Mouse (Mus musculus) kidney, embryonic 15.5 days (tissue): ENCODE measurements at regions not wholly inside any gene's neighbourhood (a gene's known extent, or its start where the extent isn't known, plus 50 kb on each side); places are given as distances from the start of the nearest gene placed in this dataset.

ENCODE experiments used
- ATAC-seq: fragments of 200-750 bp; cut with Nextera tagmentation; replicated peaks from 2 replicates; pipeline ENCODE4 v1.8.0; 2017; ENCODE audit warnings: moderate TSS enrichment; ENCODE audit not compliant: low FRiP score
- H3K27ac ChIP-seq: fragments of 300-500 bp; sonication (generic); 2 replicates; pipeline ENCODE4 v1.5.1; 2015; ENCODE audit warnings: mild to moderate bottlenecking, inconsistent platforms
- H3K27me3 ChIP-seq: fragments of 300-500 bp; sonication (generic); 2 replicates; pipeline ENCODE4 v1.6.1; 2015; ENCODE audit warnings: inconsistent platforms
- H3K36me3 ChIP-seq: fragments of 300-500 bp; sonication (generic); 2 replicates; pipeline ENCODE4 v1.6.1; 2015; ENCODE audit warnings: inconsistent platforms
- H3K4me1 ChIP-seq: fragments of 300-500 bp; sonication (generic); 2 replicates; pipeline ENCODE4 v1.6.1; 2015; ENCODE audit warnings: inconsistent platforms
- H3K4me2 ChIP-seq: fragments of 300-500 bp; sonication (generic); 2 replicates; pipeline ENCODE4 v1.6.1; 2015; ENCODE audit warnings: moderate library complexity, mild to moderate bottlenecking, inconsistent platforms
- H3K4me3 ChIP-seq: fragments of 300-500 bp; sonication (generic); replicated peaks from 2 replicates; pipeline ENCODE4 v1.5.1; 2015; ENCODE audit warnings: mild to moderate bottlenecking, inconsistent platforms
- H3K9ac ChIP-seq: fragments of 300-500 bp; sonication (generic); 2 replicates; pipeline ENCODE4 v1.6.1; 2015; ENCODE audit warnings: mild to moderate bottlenecking, inconsistent platforms
- H3K9me3 ChIP-seq: fragments of 300-500 bp; sonication (generic); replicated peaks from 2 replicates; pipeline ENCODE4 v1.6.1; 2016; ENCODE audit warnings: inconsistent platforms
- WGBS: fragments of 180-500 bp; shearing (Covaris S2); methylation state at CpG from one replicate; pipeline ENCODE4 v1.1.7; 2015; ENCODE audit warnings: mixed read lengths; 5-methylcytosine and 5-hydroxymethylcytosine counted together

DNA sequence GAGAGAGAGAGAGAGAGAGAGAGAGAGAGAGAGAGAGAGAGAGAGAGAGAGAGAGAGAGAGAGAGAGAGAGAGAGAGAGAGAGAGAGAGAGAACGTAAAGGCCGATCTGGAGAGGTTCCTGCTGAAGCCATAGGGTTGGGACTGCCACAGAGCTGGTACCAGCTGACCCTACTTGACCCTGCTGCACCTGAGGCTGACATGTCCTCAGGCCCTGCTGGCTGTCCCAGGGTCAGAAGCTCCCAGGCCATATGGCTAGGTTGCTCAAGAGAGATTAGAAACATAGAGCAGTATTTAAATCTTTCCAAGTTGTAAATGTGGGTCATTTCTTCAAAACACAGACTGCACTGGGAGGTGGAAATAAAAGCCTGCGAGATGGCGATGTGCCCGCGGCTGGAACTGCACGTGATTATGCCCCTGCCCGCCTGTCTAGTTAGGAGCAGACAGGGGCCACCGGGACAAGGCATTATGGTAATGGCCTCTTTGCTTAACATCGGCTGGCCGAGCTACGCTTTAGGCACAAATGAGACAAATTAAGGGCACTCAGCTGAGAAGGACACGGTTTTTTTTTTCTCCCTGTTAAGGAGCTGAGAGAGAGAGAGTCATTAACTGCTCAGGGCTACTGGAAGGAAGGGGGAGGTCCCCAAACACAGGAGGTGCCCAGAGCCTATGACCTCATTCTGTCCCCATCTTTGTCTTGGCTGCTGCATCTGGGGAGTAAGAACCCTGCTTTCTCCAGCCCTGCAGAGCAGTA is 115.9 kb upstream of the 1700021F07Rik start:
- Histone ChIP-seq H3K4me1 (peaks cover 26% of the 10 kb centered on the region), H3K27ac (no peak overlapping the region; the same call in 1 of the 2 replicates), H3K9ac (no peak overlapping the region), H3K4me3 (no peak overlapping the region), H3K27me3 (peaks cover 21% of the 10 kb centered on the region), H3K9me3 (0 out of 2 replicates have a peak, but pooled peaks cover 3% of the 10 kb centered on the region), H3K36me3 (no peaks in the 10 kb centered on the region), H3K4me2 (peak overlapping the region; percentile 21; the same call in 1 of the 2 replicates)
- WGBS: 27% methylated on average over 13 of the region's 13 CpGs
- ATAC-seq: peak; percentile 65

DNA sequence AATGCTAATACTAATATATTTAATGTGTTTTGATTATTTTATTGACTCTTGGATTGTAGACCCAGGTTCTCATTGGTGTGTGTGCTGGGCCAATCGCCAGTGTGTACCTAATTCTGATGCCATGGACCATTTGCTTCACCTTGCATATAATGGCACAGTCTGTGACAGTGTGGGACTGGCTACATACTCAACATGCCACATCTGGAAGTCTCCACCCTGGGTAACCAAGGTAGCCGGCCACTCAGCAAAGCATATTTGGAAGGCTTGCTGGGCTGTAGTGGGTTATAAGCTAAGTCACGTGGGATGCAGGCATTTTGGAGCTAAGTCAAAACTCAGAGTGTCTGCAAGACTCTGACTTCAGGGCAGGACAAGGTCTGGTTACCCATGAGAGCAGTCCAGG is 115.3 kb upstream of the 1700021F07Rik start:
- Histone ChIP-seq H3K9me3 (no peaks in the 10 kb centered on the region), H3K36me3 (no peaks in the 10 kb centered on the region), H3K4me2 (0 out of 2 replicates have a peak overlapping the region, but pooled peaks have one; percentile 21), H3K4me3 (no peak overlapping the region), H3K27me3 (peaks cover 21% of the 10 kb centered on the region), H3K4me1 (peaks cover 26% of the 10 kb centered on the region), H3K9ac (no peak overlapping the region), H3K27ac (no peak overlapping the region; the same call in 1 of the 2 replicates)
- no peak for ATAC-seq
- WGBS: 62% methylated on average over 3 of the region's 3 CpGs

DNA sequence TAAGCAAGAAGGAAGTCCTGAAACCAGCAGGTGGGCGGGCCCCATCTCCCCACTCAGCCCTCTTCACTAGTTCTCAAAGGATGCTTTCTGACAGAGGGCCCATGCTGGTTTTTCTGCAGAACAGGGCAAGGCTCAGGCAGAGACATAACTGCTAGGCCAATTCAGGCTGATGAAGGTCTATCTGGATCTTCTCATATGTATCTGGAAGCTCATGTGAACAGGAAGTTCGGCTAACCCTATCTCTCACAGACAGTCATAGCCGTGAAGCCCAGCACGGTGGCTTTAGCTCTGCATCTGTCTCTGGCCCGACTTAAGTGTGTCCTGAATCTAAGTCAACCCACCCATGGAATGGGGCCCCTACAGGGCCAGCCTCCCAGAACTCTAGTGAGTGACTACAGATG is 113.7 kb upstream of the 1700021F07Rik start:
- H3K4me3 ChIP-seq: no peak overlapping the region
- no peaks in the 10 kb centered on the region for H3K9me3 ChIP-seq
- 76% methylated on average over 5 of the region's 5 CpGs for WGBS
- H3K9ac ChIP-seq: no peak overlapping the region
- H3K4me2 ChIP-seq: no peak overlapping the region
- ATAC-seq: no peak
- no peaks in the 10 kb centered on the region for H3K36me3 ChIP-seq
- H3K4me1 ChIP-seq: peaks cover 33% of the 10 kb centered on the region
- H3K27ac ChIP-seq: peak overlapping the region; percentile 54; the same call in 1 of the 2 replicates
- H3K27me3 ChIP-seq: peaks cover 21% of the 10 kb centered on the region

DNA sequence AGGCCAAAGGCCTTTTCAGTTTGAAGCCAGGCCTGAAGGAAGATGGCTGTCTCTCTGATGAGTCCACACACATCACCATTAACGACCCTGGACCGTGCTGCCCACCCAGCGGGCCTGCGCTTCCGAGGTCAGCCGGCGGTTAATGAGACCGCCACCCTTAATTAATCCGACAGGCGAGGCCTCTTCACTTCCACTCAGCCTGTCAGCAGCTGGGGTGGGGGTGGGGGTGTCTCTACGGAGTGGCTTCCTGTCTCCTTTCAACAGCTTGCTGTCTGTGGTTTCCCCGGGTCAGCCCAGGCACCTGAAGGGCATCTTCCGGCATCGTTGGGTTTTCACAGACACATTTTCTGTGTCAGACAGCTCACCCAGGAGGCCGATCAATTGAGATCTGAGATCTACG is 113.0 kb upstream of the 1700021F07Rik start:
- Histone ChIP-seq H3K36me3 (no peaks in the 10 kb centered on the region), H3K27me3 (peaks cover 21% of the 10 kb centered on the region), H3K4me1 (peaks cover 41% of the 10 kb centered on the region), H3K4me3 (no peak overlapping the region), H3K9me3 (no peaks in the 10 kb centered on the region), H3K4me2 (no peak overlapping the region), H3K9ac (no peak overlapping the region), H3K27ac (peak overlapping the region; percentile 54; the same call in 1 of the 2 replicates)
- ATAC-seq: peak; percentile 52; the same call in 1 of the 2 replicates
- 20% methylated on average over 16 of the region's 16 CpGs for WGBS

DNA sequence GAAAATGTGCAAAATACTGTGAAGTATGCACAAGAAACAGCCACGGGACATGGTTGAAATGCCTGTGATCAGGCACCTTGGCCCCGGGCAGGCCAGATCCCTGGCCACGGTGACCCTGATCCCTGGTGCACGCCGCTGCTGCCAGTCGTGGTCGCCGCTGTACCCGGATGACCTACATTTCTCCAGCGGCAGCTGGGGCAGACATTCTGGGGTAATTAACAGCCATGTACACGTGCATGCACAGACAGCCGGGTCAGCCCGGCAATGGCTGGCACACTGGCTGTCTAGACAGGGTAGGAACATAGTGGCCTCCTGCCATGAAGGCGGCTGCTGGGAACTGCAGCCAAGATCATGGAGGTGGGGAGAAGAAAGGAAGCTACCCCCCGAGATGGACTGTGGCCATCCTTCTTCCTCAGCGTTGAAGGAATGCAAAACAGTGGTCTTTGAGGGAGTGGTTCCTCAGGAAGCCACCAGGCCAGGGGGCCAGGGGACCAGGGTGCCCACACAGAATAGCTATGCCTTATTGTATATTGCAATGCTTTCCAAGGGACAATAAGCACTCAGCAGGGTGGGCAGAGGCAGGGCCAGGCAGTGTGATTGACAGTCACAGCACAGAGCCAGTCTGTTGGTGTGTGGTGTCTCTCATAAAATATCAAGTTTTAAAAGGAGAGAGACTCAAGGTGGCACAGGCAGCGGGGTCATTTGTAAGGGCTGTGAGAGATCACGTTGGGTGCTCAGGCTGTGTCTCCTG is 108.3 kb upstream of the 1700021F07Rik start:
- Histone ChIP-seq H3K4me1 (peaks cover 23% of the 10 kb centered on the region), H3K27me3 (peaks cover 11% of the 10 kb centered on the region), H3K36me3 (no peaks in the 10 kb centered on the region), H3K9ac (no peak overlapping the region), H3K27ac (peak overlapping the region; percentile 20; the same call in 1 of the 2 replicates), H3K4me2 (no peak overlapping the region), H3K4me3 (no peak overlapping the region), H3K9me3 (no peaks in the 10 kb centered on the region)
- 0 out of 2 replicates have a peak, but pooled peaks have one; percentile 27 for ATAC-seq
- WGBS: 39% methylated on average over 18 of the region's 18 CpGs

DNA sequence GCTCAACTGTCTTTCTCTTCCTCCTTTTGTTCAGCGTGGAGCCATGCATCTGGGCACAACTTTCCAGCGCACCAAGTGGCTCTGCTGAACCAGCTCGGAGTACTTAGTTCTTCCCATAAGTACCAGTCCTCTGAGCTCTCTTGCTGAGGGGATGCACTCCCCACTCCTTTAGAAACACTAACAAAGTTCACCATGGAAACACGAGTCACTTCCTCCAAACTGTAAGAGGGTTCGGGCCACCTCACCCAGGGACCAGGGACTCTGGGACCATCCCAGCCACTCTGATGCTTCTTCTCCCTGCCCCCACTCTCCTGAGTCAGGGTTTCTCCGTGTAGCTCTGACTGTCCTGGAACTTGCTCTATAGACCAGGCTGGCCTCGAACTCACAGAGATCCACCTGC is 107.0 kb upstream of the 1700021F07Rik start:
- Histone ChIP-seq H3K9me3 (no peaks in the 10 kb centered on the region), H3K4me2 (no peak overlapping the region), H3K4me1 (peaks cover 22% of the 10 kb centered on the region), H3K27ac (no peak overlapping the region), H3K9ac (no peak overlapping the region), H3K36me3 (no peaks in the 10 kb centered on the region), H3K4me3 (no peak overlapping the region), H3K27me3 (peaks cover 11% of the 10 kb centered on the region)
- ATAC-seq: no peak
- 79% methylated on average over 7 of the region's 7 CpGs for WGBS

DNA sequence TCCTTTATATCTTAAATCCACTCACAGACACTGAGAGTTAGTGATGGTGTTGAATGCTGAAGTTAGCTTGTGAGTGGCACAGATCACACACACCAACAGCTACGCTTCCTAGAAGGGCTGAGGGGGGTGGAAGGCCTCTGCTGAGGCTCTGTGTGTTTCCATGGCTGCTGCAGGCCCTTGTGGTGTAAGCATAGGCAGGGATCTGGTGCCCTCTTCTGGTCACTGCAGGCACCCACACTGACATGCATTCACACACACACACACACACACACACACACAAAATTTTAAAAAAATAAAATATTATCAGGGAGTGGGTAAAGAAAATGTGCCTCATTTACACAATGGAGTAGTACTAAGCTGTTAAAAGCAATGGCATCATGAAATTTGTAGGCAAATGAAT is 105.5 kb upstream of the 1700021F07Rik start:
- no peak overlapping the region for H3K27ac ChIP-seq
- no peaks in the 10 kb centered on the region for H3K36me3 ChIP-seq
- H3K27me3 ChIP-seq: peaks cover 5% of the 10 kb centered on the region; the same call in 1 of the 2 replicates
- H3K4me2 ChIP-seq: no peak overlapping the region
- H3K9me3 ChIP-seq: no peaks in the 10 kb centered on the region
- 91% methylated on average over 1 of the region's 1 CpGs for WGBS
- H3K9ac ChIP-seq: no peak overlapping the region
- ATAC-seq: no peak
- H3K4me3 ChIP-seq: no peak overlapping the region
- H3K4me1 ChIP-seq: peaks cover 23% of the 10 kb centered on the region

DNA sequence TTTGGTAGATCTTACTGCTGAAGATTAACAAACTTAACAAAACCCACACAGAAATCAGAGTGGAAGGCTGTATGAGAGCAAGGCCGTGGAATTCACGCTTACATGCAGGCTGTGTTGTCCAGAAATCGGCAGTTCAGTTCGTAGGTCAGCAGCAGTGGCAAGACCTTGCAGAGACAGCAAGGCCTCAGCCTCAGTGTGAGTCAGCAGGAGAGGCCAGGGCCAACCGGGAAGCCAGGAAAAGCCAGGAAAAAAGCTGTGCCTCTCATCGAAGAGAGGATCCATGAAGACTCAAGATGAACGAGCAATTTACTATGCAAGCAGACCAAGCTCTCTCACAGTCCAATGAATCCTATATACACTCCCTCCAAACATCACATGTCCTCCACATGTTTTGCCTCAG is 103.4 kb upstream of the 1700021F07Rik start:
- H3K4me2 ChIP-seq: no peak overlapping the region
- no peak overlapping the region for H3K27ac ChIP-seq
- 81% methylated on average over 7 of the region's 7 CpGs for WGBS
- no peaks in the 10 kb centered on the region for H3K9me3 ChIP-seq
- peaks cover 14% of the 10 kb centered on the region for H3K4me1 ChIP-seq
- no peak overlapping the region for H3K4me3 ChIP-seq
- no peak overlapping the region for H3K9ac ChIP-seq
- no peaks in the 10 kb centered on the region for H3K36me3 ChIP-seq
- ATAC-seq: no peak
- H3K27me3 ChIP-seq: peaks cover 5% of the 10 kb centered on the region; the same call in 1 of the 2 replicates

DNA sequence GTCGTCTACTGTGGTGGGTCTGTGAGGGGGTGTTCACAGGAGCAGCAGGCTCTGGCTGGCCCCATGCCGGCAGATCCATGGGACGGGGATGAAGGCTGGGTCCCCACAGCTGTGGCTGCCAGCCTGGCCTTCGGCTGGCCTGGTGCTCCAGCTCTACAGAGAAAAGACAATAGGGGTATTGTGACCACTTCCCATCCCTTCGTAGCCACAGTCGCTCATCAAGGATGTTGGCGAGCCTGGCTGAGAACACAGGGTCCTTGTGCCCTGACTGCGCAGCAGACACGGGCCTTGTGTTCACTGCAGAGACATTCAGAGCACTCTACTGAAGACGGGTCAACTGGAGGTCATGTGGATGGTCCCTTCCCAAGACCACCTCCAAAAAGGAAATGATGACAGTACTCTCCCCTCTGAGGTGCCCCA is 102.4 kb upstream of the 1700021F07Rik start:
- 0 out of 2 replicates have a peak, but pooled peaks have one; percentile 40 for ATAC-seq

DNA sequence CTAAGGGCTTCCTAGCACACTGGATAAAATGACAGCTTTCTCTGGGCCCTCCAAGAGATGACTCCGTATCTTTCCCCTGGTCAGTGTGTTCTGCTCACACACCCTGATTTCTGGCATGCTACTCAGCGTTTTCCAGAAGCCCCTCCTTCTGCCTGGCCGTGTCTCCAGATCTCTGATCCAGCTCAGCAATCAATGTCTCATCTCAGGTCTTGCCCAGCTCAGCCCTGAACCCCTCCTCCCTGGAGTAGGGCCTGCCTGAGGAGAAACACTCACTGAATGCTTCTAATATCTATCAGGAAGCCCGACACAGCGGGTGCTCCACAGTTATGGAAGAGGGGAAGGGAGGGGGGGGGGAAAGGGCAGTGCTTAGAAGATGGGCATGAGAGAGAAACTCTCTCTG is 101.9 kb upstream of the 1700021F07Rik start:
- Histone ChIP-seq H3K36me3 (no peaks in the 10 kb centered on the region), H3K4me3 (no peak overlapping the region), H3K27ac (no peak overlapping the region), H3K4me2 (no peak overlapping the region), H3K9ac (no peak overlapping the region), H3K27me3 (peaks cover 5% of the 10 kb centered on the region; the same call in 1 of the 2 replicates), H3K4me1 (0 out of 2 replicates have a peak, but pooled peaks cover 7% of the 10 kb centered on the region), H3K9me3 (no peaks in the 10 kb centered on the region)
- 62% methylated on average over 5 of the region's 5 CpGs for WGBS
- no peak for ATAC-seq

More for the DNA sequence above, 102.4 kb upstream of the 1700021F07Rik start:
- Histone ChIP-seq H3K36me3 (no peaks in the 10 kb centered on the region), H3K4me3 (no peak overlapping the region), H3K27me3 (peaks cover 5% of the 10 kb centered on the region; the same call in 1 of the 2 replicates), H3K9me3 (no peaks in the 10 kb centered on the region), H3K9ac (no peak overlapping the region), H3K27ac (no peak overlapping the region), H3K4me2 (no peak overlapping the region), H3K4me1 (0 out of 2 replicates have a peak, but pooled peaks cover 7% of the 10 kb centered on the region)
- 71% methylated on average over 10 of the region's 10 CpGs for WGBS

DNA sequence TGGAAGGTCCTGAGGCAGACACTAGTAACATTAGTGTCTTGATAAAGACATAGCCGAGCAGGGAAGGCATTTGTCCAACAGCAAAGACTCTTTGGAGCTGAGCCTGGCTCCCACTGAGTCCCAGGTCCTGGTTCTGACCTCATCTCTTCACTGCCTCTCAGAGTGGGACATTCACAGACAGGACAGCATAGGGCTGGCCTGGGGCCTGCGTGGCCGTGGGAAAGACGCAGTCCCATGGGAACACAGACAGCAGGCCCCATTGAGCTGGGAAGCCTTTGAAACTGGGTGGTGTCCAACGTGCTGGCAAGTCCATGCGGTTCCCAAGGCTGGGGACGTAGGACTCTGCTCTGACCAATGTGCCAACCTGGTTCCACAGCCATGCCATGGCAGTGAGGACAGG is 97.5 kb upstream of the 1700021F07Rik start:
- Histone ChIP-seq H3K4me3 (no peak overlapping the region), H3K9ac (no peak overlapping the region), H3K27me3 (peaks cover 16% of the 10 kb centered on the region; the same call in 1 of the 2 replicates), H3K4me1 (0 out of 2 replicates have a peak, but pooled peaks cover 13% of the 10 kb centered on the region), H3K36me3 (no peaks in the 10 kb centered on the region), H3K9me3 (no peaks in the 10 kb centered on the region), H3K4me2 (no peak overlapping the region), H3K27ac (no peak overlapping the region)
- WGBS: 89% methylated on average over 7 of the region's 7 CpGs
- no peak for ATAC-seq

DNA sequence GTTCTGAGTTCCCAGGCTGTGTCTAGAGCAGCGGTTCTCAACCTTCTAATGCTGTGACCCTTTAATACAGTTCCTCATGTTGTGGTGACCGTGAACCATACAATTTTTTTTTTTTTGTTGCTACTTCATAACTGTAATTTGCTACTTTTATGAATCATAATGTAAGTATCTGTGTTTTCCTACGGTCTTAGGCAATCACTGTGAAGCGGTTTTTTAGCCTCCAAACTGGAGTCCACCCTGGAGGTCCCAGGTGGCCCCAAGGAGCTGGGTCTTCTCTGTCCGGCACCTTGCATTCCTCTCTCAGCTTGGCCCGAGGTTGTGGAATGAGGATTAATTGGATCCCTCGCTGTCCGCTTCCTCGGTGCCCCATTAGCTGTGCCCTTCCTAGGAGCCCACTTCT is 96.6 kb upstream of the 1700021F07Rik start:
- H3K9ac ChIP-seq: no peak overlapping the region
- H3K27me3 ChIP-seq: 0 out of 2 replicates have a peak, but pooled peaks cover 11% of the 10 kb centered on the region
- 92% methylated on average over 9 of the region's 9 CpGs for WGBS
- no peak overlapping the region for H3K4me2 ChIP-seq
- no peak overlapping the region for H3K27ac ChIP-seq
- H3K4me3 ChIP-seq: no peak overlapping the region
- 0 out of 2 replicates have a peak, but pooled peaks cover 6% of the 10 kb centered on the region for H3K4me1 ChIP-seq
- H3K9me3 ChIP-seq: no peaks in the 10 kb centered on the region
- H3K36me3 ChIP-seq: no peaks in the 10 kb centered on the region
- ATAC-seq: no peak
